Mouse (Mus musculus): ENCODE measurements at regions not wholly inside any gene's neighbourhood (a gene's known extent, or its start where the extent isn't known, plus 50 kb on each side); places are given as distances from the start of the nearest gene placed in this dataset.

- DNase-seq (ENCODE audit: low spot score), result no peak
Observed at GRCm38 (mm10) chr17:63575316-63576007, 75.6 kb upstream of the Fbxl17 start.

DNA sequence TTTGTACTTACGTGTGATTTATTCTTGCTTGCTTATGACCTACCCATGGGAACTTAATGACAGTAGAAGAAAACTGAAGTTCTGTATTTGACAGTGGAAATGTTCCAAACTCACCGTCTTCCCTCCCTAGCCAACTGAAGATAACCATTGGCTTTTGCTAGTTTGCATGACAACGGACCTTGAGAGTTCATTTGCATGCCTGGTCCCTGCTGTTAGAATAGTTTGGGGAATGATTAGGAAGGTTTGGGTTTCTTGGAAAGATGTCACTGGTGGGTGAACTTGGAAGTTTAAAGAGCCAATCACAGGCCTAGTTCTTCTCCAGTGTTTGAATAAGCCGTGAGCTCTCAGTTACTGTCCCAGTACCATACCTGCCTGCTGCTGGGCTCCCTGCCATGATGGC, 83.1 kb upstream of the Fbxl17 start:
- no peak for DNase-seq (ENCODE audit: low spot score)

GRCm38 (mm10) chr17:63607021-63607751, 107.4 kb upstream of the Fbxl17 start:
- no peak for DNase-seq (ENCODE audit: low spot score)

DNA sequence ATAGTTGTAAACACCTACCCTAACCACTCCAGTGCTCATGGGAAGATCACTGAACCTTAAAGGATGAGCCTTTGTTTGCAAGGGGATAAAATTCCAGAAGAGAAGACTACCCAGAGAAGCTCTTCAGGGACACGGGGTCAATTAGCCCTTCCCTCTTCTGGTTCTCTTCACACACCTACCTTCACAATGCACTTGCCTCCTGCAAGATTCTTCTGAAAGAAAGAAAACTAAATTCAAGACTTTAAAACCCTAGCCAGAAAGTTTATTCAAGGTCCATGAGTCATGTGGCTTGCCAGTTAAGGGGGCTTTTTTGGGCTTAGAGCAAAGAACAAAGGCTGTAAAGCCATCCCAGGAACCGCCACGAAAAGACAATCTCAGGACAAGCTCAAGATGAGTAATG, 122.9 kb upstream of the Fbxl17 start:
- DNase-seq (ENCODE audit: low spot score), result no peak

DNA sequence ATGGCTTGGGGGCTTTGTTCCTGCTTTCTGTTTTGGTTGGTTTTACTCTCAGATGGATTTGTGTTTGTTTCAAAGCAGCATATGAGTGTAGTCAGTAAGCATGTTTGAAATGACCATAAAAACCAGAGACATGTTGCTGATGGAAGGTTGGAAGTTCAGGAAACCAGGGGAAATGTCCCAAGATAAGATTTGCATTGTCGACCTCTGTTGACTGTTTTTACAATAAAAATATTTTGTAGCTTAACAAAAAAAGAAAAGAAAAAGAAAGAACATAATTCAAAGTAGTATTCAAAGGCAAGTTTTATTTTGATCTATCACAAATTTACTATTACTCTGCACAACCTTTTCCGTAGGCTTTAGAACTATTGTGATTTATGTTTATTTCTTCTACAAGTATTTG, 137.8 kb upstream of the Fbxl17 start:
- DNase-seq (ENCODE audit: low spot score), result no peak

DNA sequence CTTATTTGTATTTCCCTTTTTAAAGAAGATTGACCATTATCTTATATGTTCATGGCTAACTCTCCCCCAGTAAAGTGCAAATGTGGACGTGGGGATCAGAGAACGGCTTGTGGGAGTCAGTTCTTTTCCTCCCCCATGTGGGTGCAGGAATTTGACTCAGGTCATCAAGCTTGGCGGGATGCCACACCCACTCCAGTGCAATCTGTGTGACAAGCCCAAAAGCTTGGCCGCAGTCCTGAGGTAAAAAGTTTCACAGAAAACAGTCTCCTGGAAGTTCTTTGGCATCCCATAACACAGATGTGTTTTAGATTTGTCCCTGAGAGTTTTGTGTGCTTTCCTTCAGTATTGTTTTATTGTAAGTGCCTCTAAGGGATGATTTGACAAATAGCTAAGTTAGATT, 144.6 kb upstream of the Fbxl17 start:
- no peak for DNase-seq (ENCODE audit: low spot score)

DNA sequence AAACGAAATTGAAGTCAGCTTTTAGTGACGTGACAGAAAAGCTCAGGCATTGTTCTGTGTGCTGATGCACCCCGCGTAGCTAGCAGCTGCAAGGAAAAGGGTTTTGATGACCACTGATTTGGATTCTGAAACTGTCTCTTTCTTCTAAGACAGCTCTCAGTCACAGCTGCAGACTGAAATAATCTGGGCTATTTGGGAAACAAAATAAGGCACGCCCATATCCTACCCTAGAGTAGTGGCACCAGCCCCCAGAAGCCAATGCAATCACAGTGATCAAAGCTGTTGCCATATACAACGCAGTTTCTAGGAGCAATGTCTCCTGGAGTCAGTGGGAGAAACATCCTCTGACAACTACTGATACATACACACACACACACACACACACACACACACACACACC, 157.9 kb upstream of the Fbxl17 start:
- no peak for DNase-seq (ENCODE audit: low spot score)

- DNase-seq (ENCODE audit: low spot score), result peak; percentile 16
Observed at GRCm38 (mm10) chr17:63660841-63661481, 161.1 kb upstream of the Fbxl17 start.

- no peak for DNase-seq (ENCODE audit: low spot score)
Observed at GRCm38 (mm10) chr17:63661584-63661983, 161.8 kb upstream of the Fbxl17 start.

DNA sequence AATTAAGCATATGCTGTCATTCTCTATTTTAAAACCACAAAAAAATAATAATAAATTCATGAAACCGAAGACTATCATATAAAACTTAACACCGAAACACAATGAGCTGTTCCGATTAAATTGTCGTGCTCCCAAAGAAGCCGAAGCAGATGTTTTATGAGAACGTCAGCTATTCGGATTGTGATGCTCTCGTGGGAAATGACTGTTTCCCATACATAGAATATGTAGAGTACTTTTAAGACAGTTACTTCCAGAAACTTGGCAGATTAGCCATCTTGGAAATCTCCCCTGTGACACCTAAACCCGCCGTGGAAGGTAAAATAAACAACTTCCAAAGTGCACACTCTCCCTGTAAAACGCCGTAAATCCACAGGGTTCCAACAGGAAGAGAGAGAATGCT, 162.4 kb upstream of the Fbxl17 start:
- no peak for DNase-seq (ENCODE audit: low spot score)

DNA sequence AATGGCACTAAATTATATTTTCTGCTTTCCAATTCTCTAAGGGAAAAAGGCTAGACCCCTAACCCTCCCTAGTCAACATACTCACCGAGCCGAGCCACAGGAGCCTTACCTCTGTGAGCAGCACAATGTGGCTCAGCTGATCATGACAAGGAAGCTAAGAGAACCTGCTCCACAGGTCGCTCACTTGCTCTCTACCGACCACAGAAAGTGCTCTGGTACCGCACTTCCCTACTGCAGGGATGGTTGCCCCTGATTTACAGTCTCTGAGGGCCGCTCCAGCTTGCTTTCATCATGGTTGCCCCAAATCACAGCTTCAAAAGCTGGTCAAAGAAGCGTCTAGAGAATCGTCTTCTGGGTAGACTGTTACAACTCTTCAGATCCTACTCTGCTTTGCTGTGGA, 177.0 kb upstream of the Fbxl17 start:
- no peak for DNase-seq (ENCODE audit: low spot score)

GRCm38 (mm10) chr17:63677996-63678657, 178.3 kb upstream of the Fbxl17 start:
- DNase-seq (ENCODE audit: low spot score), result no peak

GRCm38 (mm10) chr17:63680479-63680878, 180.7 kb upstream of the Fbxl17 start:
- DNase-seq (ENCODE audit: low spot score), result no peak

- no peak for DNase-seq (ENCODE audit: low spot score)
Observed at GRCm38 (mm10) chr17:63683345-63683744, 179.5 kb upstream of the Fer start.

- DNase-seq (ENCODE audit: low spot score), result no peak
Observed at GRCm38 (mm10) chr17:63684026-63684425, 178.8 kb upstream of the Fer start.

DNA sequence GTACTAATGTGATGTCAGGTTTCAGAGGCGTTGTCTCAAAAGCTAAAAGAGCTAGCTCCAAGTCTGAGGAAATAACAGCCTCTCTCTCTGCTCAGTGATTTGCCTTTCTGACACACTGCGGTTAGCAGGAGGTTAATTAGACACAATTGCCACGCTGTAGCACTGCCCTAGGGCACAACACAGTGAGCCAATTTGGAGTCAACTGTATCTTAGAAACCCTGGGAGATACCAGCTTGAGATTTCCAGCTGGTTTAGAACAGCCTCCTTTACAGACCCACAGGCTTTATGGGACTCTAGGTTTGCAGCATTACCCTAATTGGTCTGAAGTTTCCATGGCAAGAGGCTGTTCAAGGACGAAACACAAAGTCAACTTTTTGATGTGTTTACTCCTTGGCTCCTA, 176.9 kb upstream of the Fer start:
- no peak for DNase-seq (ENCODE audit: low spot score)

DNA sequence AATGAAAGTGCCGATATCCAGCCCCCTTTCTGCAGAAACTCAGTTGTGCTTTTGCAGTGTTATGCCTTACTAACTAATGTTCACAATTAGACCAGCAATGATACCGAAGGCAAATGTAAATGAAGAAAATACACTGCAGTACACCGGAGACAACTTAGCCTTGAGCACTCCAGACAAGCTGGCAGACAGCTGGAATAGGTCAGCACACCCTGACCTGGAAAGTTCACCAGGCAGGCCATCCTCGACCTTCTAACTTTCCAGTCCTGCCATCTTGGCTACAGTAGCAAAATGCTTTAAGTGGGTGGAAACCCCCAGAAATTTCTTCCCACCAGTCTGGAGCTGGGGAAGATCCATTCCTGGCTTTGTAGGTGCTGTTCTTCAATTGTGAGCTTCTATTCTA, 176.5 kb upstream of the Fer start:
- no peak for DNase-seq (ENCODE audit: low spot score)

- peak; percentile 51 for DNase-seq (ENCODE audit: low spot score)
Observed at GRCm38 (mm10) chr17:63689291-63689690, 173.6 kb upstream of the Fer start.

- DNase-seq (ENCODE audit: low spot score), result no peak
Observed at GRCm38 (mm10) chr17:63690829-63691689, 171.8 kb upstream of the Fer start.

DNA sequence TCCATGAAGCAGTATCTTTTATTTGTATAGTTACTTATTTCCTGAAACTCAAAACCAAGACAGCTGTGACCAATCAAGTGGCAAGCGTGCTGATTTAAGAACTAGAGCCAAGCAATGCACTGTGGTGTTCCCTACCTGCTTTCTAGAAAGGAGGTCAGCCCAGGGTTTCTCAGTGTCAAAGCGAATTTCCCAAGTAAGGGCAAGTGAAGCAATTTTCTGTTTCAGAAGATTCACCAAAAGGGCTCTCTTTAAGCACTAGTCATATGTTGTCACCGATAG, 171.2 kb upstream of the Fer start:
- no peak for DNase-seq (ENCODE audit: low spot score)

- DNase-seq (ENCODE audit: low spot score), result no peak
Observed at GRCm38 (mm10) chr17:63693274-63693673, 169.6 kb upstream of the Fer start.

DNA sequence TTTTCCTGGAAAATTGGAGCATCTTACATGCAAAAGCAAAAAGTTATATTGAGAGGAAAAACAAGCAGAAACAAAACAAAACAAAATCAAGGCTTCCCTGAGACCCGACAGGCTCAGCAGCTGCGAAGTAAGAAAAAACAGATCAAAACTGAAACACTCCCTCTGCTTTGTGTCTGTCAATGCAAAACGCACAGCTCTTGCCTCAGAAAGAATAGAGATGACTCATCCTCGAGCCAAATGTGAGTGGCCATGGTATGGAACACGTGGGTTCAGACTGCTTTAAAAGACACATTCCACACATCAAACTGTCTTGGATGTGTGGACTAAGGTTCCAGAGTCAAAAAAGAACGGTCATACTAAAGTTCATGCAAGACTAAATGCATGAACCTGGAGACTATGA, 163.3 kb upstream of the Fer start:
- DNase-seq (ENCODE audit: low spot score), result no peak
